In the genomic region with DNA sequence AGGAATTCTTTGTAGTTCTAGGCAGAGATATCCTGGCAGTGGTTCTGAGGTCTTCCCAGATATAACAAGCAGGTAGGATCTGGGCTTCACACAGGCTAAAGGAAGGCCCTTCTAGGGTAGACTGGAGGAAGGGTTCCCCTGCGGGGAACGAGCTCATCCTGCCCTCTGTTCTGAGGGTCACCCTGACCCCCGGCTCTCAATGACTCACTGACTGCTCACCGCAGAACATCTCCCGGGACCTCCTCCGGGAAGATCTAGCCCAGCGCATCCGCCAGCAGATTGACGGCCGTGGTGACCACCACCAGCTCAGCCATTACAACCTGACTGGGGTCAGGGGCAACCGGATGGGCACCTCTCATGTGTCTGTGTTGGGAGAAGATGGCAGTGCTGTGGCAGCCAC, we compare ENCODE assay signal across 26 mouse cellular contexts. TPM values are rescaled to one million over a fixed set of nuclear protein-coding genes. Genes with fewer than 3 reads are reported as not detected.
DNase-seq lines count a peak whose midpoint lies in the region; ATAC-seq and TF ChIP-seq lines count a peak whose summit lies in the region.
"Had no signal": no experiment of that assay in that cellular context is flagged by ENCODE, and none has a peak within 500 bp of the region (broad histone marks: within the 10 kb centered on the region; RNA-seq: fewer than 3 reads in every experiment).

No protein-coding gene starts in this region.

- H3K36me3 ChIP-seq in forebrain, embryonic 11.5 days (ENCODE audit: control insufficient read depth, insufficient read depth, low read length): no peaks in the 10 kb centered on the region
- H3K36me3 ChIP-seq in forebrain, embryonic 16.5 days (ENCODE audit: control insufficient read depth, insufficient read depth): no peaks in the 10 kb centered on the region
- no peaks in the 10 kb centered on the region for H3K36me3 ChIP-seq in testis, adult 2 months (ENCODE audit: control insufficient read depth, insufficient read depth, low read length)
- H3K36me3 ChIP-seq: embryonic facial prominence, embryonic 13.5 days; embryonic facial prominence, embryonic 15.5 days; forebrain, embryonic 10.5 days; forebrain, embryonic 15.5 days had no signal

- WGBS in forebrain, embryonic 11.5 days: 87% methylated on average over 11 of the region's 11 CpGs
- WGBS in forebrain, embryonic 16.5 days: 89% methylated on average over 11 of the region's 11 CpGs

- no peaks in the 10 kb centered on the region for H3K27me3 ChIP-seq in forebrain, embryonic 11.5 days (ENCODE audit: control insufficient read depth, insufficient read depth, low read length)
- no peaks in the 10 kb centered on the region for H3K27me3 ChIP-seq in forebrain, embryonic 16.5 days (replicated peaks; ENCODE audit: control insufficient read depth, insufficient read depth, low read length)
- no peaks in the 10 kb centered on the region for H3K27me3 ChIP-seq in testis, adult 2 months (ENCODE audit: control insufficient read depth, insufficient read depth, low read length)
- H3K27me3 ChIP-seq: CH12.LX; embryonic facial prominence, embryonic 13.5 days; embryonic facial prominence, embryonic 15.5 days; forebrain, embryonic 13.5 days; forebrain, embryonic 15.5 days had no signal

- H3K27ac ChIP-seq in forebrain, embryonic 11.5 days (ENCODE audit: low read depth, low read length): no peak overlapping the region
- no peak overlapping the region for H3K27ac ChIP-seq in forebrain, embryonic 16.5 days (ENCODE audit: low read length)
- H3K27ac ChIP-seq in testis, adult 2 months (ENCODE audit: control insufficient read depth, insufficient read depth, low read depth, low read length): no peak overlapping the region
- H3K27ac ChIP-seq: embryonic facial prominence, embryonic 13.5 days; embryonic facial prominence, embryonic 15.5 days; forebrain, embryonic 10.5 days; forebrain, embryonic 13.5 days; forebrain, embryonic 15.5 days had no signal

- no peaks in the 10 kb centered on the region for H3K9me3 ChIP-seq in forebrain, embryonic 11.5 days (ENCODE audit: control insufficient read depth, low read length)
- H3K9me3 ChIP-seq in forebrain, embryonic 16.5 days (ENCODE audit: control insufficient read depth, low read length): no peaks in the 10 kb centered on the region
- H3K9me3 ChIP-seq: embryonic facial prominence, embryonic 13.5 days; embryonic facial prominence, embryonic 15.5 days; forebrain, embryonic 10.5 days; forebrain, embryonic 13.5 days; forebrain, embryonic 15.5 days had no signal

- H3K4me2 ChIP-seq in forebrain, embryonic 11.5 days (ENCODE audit: low read depth, low read length, severe bottlenecking): no peak overlapping the region
- H3K4me2 ChIP-seq in forebrain, embryonic 16.5 days (ENCODE audit: low read length): no peak overlapping the region
- H3K4me2 ChIP-seq: embryonic facial prominence, embryonic 13.5 days; embryonic facial prominence, embryonic 15.5 days; forebrain, embryonic 13.5 days; forebrain, embryonic 15.5 days had no signal

- H3K4me1 ChIP-seq in forebrain, embryonic 11.5 days (replicated peaks; ENCODE audit: control insufficient read depth, insufficient read depth, low read length): no peaks in the 10 kb centered on the region
- H3K4me1 ChIP-seq in forebrain, embryonic 16.5 days (replicated peaks; ENCODE audit: control insufficient read depth, insufficient read depth, low read length): no peaks in the 10 kb centered on the region
- H3K4me1 ChIP-seq in testis, adult 2 months (ENCODE audit: control insufficient read depth, insufficient read depth, low read length): peaks cover 22% of the 10 kb centered on the region
- H3K4me1 ChIP-seq: embryonic facial prominence, embryonic 13.5 days; embryonic facial prominence, embryonic 15.5 days; forebrain, embryonic 10.5 days; forebrain, embryonic 13.5 days; forebrain, embryonic 15.5 days had no signal

- DNase-seq in adrenal gland, adult 2 months: peak; percentile 49
- DNase-seq in adrenal gland, postnatal 14 days: no peak
- DNase-seq in forebrain, embryonic 11.5 days (ENCODE audit: low spot score): peak; percentile 33
- no peak for DNase-seq in testis, postnatal 10 days (ENCODE audit: low spot score)
- DNase-seq: adrenal gland, adult 8-10 months; B cell, adult 2 months; cerebellum, adult 11 months; cerebellum, adult 18-20 months; cerebellum, adult 8-10 months; cerebellum, adult 9-11 months; cerebellum, postnatal 14 days; cerebellum, postnatal 36 days; embryo, embryonic 11 days had no signal

- no peak for ATAC-seq in forebrain, embryonic 11.5 days (replicated peaks; ENCODE audit: low FRiP score)
- no peak for ATAC-seq in forebrain, embryonic 16.5 days
- ATAC-seq: CD4-positive, CD25-positive, alpha-beta regulatory T cell, adult 4 months; forebrain, embryonic 13.5 days; forebrain, embryonic 15.5 days had no signal

- no peak for TF ChIP-seq POLR2A in testis, adult 2 months (IDR thresholded peaks at IDR 0.05; ENCODE audit: control insufficient read depth, low read depth, low read length)

- TF ChIP-seq CTCF in testis, adult 2 months (IDR thresholded peaks at IDR 0.05; ENCODE audit: control insufficient read depth, insufficient read depth, insufficient replicate concordance, low read depth, low read length): no peak

- H3K4me3 ChIP-seq in forebrain, embryonic 11.5 days (ENCODE audit: low read depth, low read length): no peak overlapping the region
- H3K4me3 ChIP-seq in forebrain, embryonic 16.5 days (replicated peaks; ENCODE audit: low read length): no peak overlapping the region
- peak overlapping the region; percentile 32 for H3K4me3 ChIP-seq in testis, adult 2 months (ENCODE audit: control insufficient read depth, low read depth, low read length)
- H3K4me3 ChIP-seq: embryonic facial prominence, embryonic 13.5 days; embryonic facial prominence, embryonic 15.5 days; erythroblast, embryonic 14.5 days; forebrain, embryonic 10.5 days; forebrain, embryonic 13.5 days; forebrain, embryonic 15.5 days had no signal

- H3K9ac ChIP-seq in forebrain, embryonic 11.5 days (ENCODE audit: low read length): no peak overlapping the region
- no peak overlapping the region for H3K9ac ChIP-seq in forebrain, embryonic 16.5 days (replicated peaks; ENCODE audit: low read depth, low read length)
- H3K9ac ChIP-seq: embryonic facial prominence, embryonic 13.5 days; embryonic facial prominence, embryonic 15.5 days; forebrain, embryonic 13.5 days; forebrain, embryonic 15.5 days had no signal

RNA-seq across cellular contexts. Expression of gene Ggt5, which starts 19.8 kb away (rescaled TPM):
- total RNA-seq in adrenal gland, adult 2 months (2021): 1 to 10 TPM; 5.4 to 7.1 TPM
- polyA plus RNA-seq in adrenal gland, adult 2 months (2012; rRNA removed): 52.7 and 56.5 TPM in 2 replicates
- total RNA-seq in adrenal gland, postnatal 14 days (2021): 6.2 and 8.0 TPM in 2 replicates
- polyA plus RNA-seq in forebrain, embryonic 11.5 days (2014; fragmentation: Nextera tagmentation; extraction: Ambion mirVana): 0.67 and 1.0 TPM in 2 replicates
- polyA plus RNA-seq in forebrain, embryonic 16.5 days (2015; fragmentation: Nextera tagmentation; extraction: Ambion mirVana): 2.0 and 3.7 TPM in 2 replicates
- polyA plus RNA-seq in testis, adult 2 months (2012; rRNA removed): 5.4 TPM in 2 replicates
- total RNA-seq: CH12.LX, MEL had no signal
- polyA plus RNA-seq: erythroblast, embryonic 14.5 days had no signal

RNA-seq across cellular contexts. Expression of gene Susd2, which starts 34.8 kb away (rescaled TPM):
- 10 to 100 TPM; 10.7 to 13.5 TPM for total RNA-seq in adrenal gland, adult 2 months (2021)
- polyA plus RNA-seq in adrenal gland, adult 2 months (2012; rRNA removed): 23.3 and 31.3 TPM in 2 replicates
- 6.0 and 12.2 TPM in 2 replicates for total RNA-seq in adrenal gland, postnatal 14 days (2021)
- polyA plus RNA-seq in forebrain, embryonic 11.5 days (2014; fragmentation: Nextera tagmentation; extraction: Ambion mirVana): 2.0 and 2.3 TPM in 2 replicates
- polyA plus RNA-seq in forebrain, embryonic 16.5 days (2015; fragmentation: Nextera tagmentation; extraction: Ambion mirVana): 1.2 and 1.3 TPM in 2 replicates
- 4.0 and 4.7 TPM in 2 replicates for polyA plus RNA-seq in testis, adult 2 months (2012; rRNA removed)

RNA-seq across cellular contexts. Expression of gene Ggt1, which starts 47.6 kb away (rescaled TPM):
- total RNA-seq in adrenal gland, adult 2 months (2021): not detected
- 0.15 and 0.20 TPM in 2 replicates for polyA plus RNA-seq in adrenal gland, adult 2 months (2012; rRNA removed)
- total RNA-seq in adrenal gland, postnatal 14 days (2021): 1.7 TPM in 1 of 2 replicates, not detected in the other
- 2.3 and 3.4 TPM in 2 replicates for polyA plus RNA-seq in forebrain, embryonic 11.5 days (2014; fragmentation: Nextera tagmentation; extraction: Ambion mirVana)
- polyA plus RNA-seq in forebrain, embryonic 16.5 days (2015; fragmentation: Nextera tagmentation; extraction: Ambion mirVana): 0.53 and 1.0 TPM in 2 replicates
- 1.6 and 2.0 TPM in 2 replicates for polyA plus RNA-seq in testis, adult 2 months (2012; rRNA removed)
- total RNA-seq: adrenal gland, postnatal 36 days had no signal
- polyA plus RNA-seq: erythroblast, embryonic 14.5 days had no signal

RNA-seq across cellular contexts. Expression of gene Lrrc75b, which starts 48.8 kb away (rescaled TPM):
- total RNA-seq in adrenal gland, adult 2 months (2021): under 1 TPM; 0.14 to 0.41 TPM
- polyA plus RNA-seq in adrenal gland, adult 2 months (2012; rRNA removed): 0.17 and 0.30 TPM in 2 replicates
- total RNA-seq in adrenal gland, postnatal 14 days (2021): 0.70 and 1.1 TPM in 2 replicates
- polyA plus RNA-seq in forebrain, embryonic 11.5 days (2014; fragmentation: Nextera tagmentation; extraction: Ambion mirVana): 2.3 and 3.5 TPM in 2 replicates
- polyA plus RNA-seq in forebrain, embryonic 16.5 days (2015; fragmentation: Nextera tagmentation; extraction: Ambion mirVana): 18.0 and 23.4 TPM in 2 replicates
- 0.98 and 1.1 TPM in 2 replicates for polyA plus RNA-seq in testis, adult 2 months (2012; rRNA removed)
- total RNA-seq: CH12.LX; common myeloid progenitor, adult 5-6 weeks; MEL had no signal
- polyA plus RNA-seq: erythroblast, embryonic 14.5 days had no signal

Comparison
In these comparisons a context has a peak if more than half of its experiments do, and no peak if none do; other contexts are left out.
1. DNase-seq: peak in adrenal gland, adult 2 months (single experiment) and forebrain, embryonic 11.5 days (single experiment); none in adrenal gland, postnatal 14 days (single experiment) and testis, postnatal 10 days (single experiment).